Mouse (Mus musculus) layer of hippocampus, postnatal 10 days (tissue): ENCODE measurements around the gene Tmed9. TPM values are rescaled to one million over a fixed set of nuclear protein-coding genes. Genes with fewer than 3 reads are reported as not detected.

Experiments
- DNase-seq, 2 experiments: peaks; one replicate each; pipeline ENCODE4 v3.0.0; 2021; ENCODE audit warnings: low spot score in 2 of 2
- long read RNA-seq: library from polyadenylated mRNA; stranded (forward); transcript quantifications from one replicate; pipeline ENCODE4 v2.0.0, GENCODE M21; 2023
- total RNA-seq, 2 experiments: library from RNA; stranded (reverse); gene quantifications; 2 replicates each; pipeline ENCODE4 v1.2.3; 2021

Gene Tmed9
- 100 to 1,000 TPM; 127 to 128 TPM for total RNA-seq
- long read RNA-seq, transcript Tmed9-201 (5 exons, 1,420 nt), result major isoform, 23 of 64 reads
- long read RNA-seq, partial matches to known transcripts, result 41 of 64 reads
- long read RNA-seq, other reads (novel, unspliced or antisense), result 0 of 64 reads

DNA sequence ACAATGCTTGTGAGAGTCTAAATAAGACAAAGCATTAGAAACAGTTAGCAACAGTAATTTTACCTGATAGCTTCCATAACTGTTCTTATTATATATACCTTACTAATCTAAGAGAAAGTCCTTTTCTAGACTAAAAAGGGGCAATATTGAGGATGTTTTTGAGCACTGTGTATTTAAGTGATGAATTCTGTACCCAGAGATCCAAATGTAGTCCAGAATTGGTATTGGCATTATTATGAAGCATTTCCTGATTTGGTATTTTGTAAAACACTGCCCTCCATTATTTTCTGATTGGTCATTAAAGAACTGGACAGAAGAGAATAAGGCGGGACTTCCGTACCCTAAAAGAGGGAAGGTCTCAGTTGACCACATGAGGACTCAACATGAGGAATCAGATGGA lies at the start of gene Tmed9:
Gene Tmed9, plus strand, starts transcription at position 301 of the 400 bp plus-strand sequence.
- no peak for DNase-seq

DNA sequence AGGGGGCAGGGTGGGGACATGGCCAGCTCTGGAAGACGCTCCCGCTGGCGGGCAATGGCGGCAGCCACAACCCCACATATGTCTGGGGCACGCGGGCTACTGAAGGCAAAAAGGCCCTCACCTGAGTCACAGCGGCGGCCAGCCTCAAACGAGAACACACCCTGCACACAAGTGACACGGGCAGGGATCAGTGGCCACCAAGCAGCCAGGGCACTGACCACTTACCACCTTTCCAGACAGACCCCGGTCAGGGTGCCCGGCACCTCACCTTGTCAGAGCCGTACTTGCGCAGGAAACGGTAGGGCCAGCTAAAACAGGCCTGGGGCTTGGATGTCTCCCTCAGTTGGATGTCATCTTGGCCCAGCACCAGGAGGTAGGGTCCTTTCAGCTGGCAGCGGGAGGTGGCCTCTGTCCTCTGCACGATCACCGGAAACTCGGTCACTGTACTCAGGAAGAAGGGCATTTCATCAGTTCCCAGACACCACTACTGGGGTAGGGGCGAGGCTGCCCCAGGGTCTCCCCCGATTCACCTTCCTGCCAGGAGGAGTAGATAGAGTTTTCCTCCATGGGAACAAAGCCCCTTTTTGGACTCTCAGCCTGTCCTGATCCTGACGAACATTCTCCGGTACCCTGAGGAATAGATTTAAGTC lies 49.5 kb upstream of the Tmed9 start:
- no peak for DNase-seq

DNA sequence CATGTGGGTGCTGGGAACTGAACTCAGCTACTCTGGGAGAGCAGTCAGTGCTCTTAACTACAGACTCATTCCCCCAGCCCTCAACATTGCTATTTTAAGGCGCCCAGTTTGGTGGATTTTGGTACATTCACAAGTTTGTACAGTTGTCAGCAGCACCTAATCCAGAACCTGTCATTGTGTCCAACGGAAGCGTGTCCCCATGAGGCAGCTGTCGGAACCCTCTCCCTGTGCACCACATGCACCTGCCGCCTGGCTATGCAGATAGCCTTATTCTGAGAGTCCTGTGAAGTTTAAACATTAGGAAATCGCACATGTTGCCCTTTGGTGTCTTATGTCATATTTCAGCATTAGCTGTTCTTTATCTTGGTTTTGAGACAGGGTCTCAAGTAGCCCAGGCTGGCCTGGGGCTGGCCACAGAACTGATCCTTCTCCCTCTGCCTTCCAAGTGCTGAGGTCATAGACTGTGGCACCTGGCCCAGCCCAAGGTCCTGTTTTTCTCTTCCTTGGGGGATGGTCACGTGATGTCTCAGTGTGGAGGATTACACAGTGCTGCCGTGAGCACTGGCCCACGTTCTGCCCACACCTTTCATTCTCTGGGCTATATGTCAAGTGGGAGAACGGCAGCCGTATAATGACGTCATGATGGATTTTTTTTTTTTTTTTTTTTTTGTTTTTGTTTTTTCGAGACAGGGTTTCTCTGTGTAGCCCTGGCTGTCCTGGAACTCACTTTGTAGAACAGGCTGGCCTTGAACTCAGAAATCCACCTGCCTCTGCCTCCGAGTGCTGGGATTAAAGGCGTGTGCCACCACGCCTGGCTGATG lies 47.6 kb upstream of the Tmed9 start:
- no peak for DNase-seq

GRCm38 (mm10) chr13:55527212-55527611 lies 46.3 kb upstream of the Tmed9 start:
- DNase-seq, result no peak

DNA sequence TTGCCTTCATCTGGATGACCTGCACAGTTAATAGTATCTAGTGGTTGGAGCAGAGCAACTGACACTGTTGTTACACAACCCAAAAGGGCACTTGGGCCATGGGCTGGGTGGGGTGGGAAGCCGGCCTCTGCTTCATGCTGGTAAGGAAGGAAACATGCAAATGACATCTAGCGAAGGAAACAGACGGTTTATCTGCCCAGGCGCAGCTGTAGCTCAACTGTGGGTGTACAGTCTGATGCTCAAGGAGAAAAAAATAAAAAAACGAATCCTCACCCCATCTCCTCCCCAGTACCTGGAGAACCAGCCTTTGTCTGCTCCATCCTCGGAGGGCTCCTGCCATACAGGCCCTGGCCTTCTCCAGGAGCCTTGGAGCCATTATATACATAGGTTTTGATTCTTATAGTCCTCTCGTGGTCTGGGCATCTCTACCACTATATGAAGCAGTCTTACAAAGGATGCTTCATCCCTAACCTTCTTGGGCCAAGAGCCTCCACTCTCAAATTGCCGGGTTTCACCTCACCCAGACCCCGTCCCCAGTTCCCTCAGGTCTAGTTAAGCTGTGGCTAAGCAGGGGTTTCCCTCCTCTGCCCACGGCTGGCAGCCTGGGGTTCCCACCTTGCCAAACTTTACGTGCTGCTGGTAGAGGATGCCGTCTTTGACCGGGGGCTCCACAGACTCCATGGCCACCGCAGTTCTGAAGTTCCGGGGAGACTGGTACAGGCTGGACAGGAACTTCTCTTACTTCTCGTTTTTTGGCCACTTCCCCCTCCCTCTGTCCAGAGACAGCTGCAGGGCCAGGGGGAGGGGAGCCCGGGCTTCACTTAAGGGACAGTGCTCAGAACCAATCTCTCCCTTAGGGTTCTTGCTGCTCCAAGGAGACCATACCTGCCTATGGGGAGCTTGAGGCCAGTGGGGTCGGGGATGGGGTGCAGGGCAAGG lies 45.4 kb upstream of the Tmed9 start:
- no peak for DNase-seq

GRCm38 (mm10) chr13:55529198-55529915 lies 44.2 kb upstream of the Tmed9 start, which contains the start of gene Dok3:
Gene Dok3 (minus strand): TSS chr13:55529296.
- DNase-seq, result no peak

GRCm38 (mm10) chr13:55535191-55535590 lies 38.3 kb upstream of the Tmed9 start:
- DNase-seq, result no peak

- peak in 1 of 2 experiments; percentile 34 for DNase-seq
These were observed 37.7 kb upstream of the Tmed9 start for GRCm38 (mm10) chr13:55535796-55536193.

DNA sequence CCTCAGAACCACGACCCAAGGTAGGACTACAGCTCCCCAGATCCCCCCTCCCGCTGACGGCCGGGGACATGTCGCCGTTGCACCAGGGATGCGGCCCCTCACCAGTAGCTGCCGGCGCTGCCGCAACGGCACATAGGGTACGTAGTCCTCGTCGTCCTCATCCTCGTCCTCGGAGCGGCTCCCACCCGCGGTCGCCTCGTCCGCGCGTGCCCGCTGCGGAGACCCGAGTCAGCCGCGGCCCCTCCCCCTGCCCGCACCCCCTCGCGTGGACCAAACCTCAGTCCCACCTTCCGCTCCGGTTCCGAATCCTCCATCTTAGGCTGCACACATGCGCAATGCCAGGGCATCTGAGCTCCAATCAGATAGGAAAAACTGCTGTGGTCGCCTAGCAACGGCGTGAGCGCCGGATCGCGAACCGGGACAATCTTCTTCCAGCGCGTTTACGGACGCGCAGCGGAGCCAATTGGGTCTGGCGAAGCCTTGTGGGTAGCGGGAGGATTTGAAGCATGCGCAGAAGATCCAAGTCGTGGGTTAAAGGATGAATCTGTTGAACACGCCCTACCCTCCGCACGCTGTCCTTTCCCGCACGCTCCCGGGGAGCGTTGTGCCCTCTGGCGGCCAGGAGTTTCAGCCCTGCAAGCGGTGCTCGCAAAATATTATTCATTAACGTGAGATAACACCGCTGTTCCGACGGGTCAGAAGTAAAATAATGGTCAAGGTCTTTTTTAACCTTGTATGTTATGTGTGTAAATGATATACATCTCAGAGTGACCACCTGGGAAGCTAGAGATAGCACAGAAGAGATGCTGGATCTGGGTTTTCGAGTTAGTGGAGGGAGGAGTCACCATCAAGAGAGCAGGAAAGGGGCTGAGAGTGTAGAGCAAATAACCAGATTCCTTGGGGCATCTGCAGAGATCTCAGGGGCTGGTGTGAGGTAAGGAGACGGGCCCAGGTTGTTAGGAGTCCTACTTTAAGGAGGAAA lies 37.0 kb upstream of the Tmed9 start, which contains the start of gene Ddx41:
Gene Ddx41, minus strand, starts transcription at position 465 of the 982 bp plus-strand sequence.
- DNase-seq, result peak; percentile 99 to 100

DNA sequence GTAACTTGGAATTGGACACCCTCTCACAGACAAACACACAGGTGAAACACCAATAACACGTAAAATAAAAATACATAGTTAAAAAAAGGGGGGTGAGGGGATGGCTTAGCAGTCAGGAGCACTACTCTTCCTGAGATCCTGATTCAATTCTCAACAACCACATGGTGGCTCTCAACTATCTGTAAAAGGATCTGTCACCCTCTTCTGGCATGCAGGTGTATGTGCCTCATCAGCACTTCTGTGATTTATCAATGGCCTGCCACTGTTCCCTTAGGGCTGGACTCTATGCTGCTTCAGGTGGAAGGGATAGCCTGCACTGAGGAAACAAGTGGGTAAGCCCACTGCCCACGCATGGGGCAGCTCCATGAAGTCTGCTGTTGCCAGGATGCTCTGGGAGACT lies 32.6 kb upstream of the Tmed9 start:
- DNase-seq, result peak in 1 of 2 experiments; percentile 60

DNA sequence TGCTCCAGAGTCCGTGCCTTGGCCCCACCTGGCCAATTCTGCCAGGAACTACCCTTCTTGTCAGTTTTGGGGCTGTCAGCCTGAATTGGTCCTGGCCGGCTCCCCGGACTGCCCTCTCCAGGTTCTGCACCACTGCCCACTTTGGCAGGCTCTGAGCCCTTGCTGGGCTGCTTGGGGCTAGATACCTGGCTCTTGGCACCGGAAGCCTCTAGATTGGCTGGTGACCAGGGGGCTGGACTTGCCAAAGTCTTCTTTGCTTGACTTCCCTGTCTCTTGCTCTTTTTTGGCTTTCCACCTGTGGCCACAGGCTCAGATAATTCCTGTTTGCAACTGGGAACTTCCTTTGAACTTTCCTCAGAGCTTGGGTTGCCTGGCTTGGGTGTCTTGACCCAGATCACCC lies 30.6 kb upstream of the Tmed9 start:
- no peak for DNase-seq

- no peak for DNase-seq
These were observed 30.1 kb upstream of the Tmed9 start for GRCm38 (mm10) chr13:55543447-55543846.

DNA sequence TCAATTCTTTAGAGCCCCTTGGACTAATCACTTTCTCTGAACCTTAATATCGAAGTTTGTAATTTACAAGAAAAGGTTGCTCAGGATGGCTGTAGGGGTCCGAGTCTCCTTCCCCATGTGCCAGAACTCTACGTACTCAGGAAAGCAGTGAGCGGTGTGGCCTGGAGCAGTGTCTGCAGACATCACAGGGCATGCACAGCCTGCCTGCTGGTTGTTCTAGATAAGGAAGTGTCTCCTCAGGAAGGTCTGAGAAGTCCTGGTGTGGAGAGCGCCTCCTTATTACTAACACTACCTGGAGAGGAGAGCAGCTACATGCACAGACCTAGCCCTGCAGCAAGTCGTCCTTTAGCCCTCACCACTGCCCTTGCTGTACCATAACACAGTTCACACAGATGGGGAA lies 28.7 kb upstream of the Tmed9 start:
- DNase-seq, result no peak

DNA sequence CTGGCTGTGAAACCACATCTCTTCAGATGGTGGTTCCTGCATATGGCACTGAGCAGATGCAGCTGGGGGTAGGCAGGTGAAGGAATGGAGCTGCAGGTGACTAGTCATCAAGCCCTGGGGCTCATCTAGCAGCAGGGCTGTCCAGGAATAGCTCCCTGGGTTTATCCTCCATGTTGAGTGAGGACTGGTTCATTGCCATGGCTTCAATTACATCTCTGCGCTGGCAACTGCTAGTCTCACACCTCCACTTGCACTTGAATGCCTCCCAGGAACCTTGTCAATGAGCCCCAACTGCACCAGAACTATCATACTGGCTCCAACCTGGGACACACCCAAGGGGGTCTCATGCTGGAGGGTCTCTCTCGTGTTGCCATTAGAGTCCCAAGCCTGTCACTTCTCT lies 25.6 kb upstream of the Tmed9 start:
- no peak for DNase-seq

DNA sequence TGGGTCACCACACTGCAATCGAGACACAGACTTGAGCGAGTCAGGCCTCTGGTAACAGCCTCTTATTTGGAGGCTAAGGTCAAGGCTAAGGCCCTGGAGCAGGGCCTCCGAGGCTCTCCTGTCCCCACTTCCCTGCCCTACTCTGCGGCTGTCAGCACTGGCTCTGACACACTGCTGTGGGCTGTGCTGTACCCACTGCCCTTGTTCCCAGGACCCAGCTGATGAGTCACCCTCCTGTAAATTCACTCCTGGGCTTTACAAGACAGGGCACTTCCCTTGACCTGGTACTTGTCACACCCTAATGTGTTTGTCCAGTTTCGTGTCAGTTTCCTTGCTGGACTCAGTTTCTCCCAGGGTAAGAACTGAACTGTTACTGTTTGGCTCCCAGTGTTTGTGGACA lies 25.1 kb upstream of the Tmed9 start:
- DNase-seq, result no peak

DNA sequence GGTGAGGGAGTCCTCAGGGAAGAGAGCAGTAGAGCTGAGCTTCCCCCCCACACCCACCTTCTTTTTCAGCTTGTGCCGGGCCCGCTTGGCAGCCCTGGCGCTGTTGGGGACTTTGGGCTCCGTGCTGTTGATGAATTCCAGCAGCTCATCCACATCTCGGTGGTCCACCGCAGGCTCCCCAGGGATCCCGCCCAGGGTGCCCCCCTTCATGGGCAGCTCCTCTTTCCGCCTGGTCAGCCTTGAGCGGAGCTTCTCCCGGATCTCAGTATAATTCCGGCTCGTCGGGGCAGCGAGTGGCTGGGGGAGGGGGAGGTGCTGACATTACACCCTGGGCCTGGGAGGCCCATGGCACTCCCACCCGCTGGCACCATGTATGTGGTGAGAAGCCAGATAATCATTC lies 24.5 kb upstream of the Tmed9 start:
- DNase-seq, result no peak

DNA sequence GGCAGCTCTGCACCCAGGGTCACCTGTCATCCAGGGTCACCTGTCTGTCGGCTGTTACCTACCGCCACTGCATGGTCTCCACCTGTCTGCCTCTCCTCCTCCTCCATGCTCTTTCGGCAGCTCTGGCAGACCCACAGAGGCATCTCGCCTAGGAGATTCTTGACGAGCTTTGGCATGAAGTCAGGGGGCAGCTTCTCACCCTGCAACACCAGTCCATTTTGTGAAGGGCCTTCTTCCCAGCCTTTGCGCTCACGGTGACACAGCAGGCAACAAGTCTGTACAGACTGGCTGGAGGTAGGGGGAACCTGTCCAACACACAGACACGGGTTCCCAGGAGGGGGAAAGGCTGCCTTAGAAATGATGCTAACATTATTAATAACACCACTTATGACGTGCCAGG lies 17.6 kb upstream of the Tmed9 start:
- no peak for DNase-seq

DNA sequence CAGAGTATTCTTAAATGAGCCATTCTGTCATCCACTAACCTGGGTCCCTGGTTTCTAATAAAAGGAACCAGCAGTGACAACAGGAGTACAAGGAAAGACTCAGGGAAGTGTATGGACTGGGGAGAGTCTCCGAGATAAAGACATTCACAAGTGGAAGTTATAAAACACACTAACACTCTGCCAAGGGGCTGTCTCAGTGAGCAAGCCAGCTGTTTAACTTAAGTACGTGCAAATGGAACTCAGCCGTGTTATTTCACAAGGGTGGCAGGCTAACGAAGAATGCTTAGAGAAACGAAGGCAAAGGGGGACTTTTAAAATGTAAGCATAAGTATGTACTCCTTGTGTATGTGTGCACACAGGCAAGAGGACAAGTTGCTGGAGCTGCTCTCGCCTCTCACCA lies 16.0 kb upstream of the Tmed9 start:
- DNase-seq, result no peak

DNA sequence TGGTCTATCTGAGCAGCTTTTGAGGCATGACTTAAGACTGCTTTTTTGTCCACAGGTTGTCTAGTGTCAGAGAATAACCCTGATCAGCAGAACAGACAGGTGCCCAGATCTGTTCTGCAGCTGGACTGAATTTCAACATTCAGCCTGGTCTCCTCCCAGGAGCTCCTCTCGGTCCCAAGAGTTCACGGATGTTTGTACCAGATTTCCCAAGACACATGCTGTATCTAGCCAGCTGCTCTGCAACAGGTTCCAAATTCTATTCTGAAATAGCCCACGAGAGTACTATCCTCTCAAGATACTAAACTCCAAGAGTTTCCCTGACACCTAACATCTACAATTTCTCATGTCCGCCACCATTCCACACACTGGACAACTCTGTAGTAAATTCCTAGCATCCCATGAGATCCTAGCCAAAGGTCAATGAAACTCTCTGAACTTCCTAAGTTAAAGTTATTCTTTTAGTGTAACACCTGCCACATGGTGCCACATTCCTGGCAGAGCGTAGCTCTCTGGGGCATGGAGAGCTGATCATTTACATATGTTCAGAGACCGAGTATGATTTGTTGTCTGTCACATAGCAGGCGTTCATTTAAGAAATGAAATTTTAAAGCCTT lies 10.2 kb upstream of the Tmed9 start:
- DNase-seq, result no peak
